Mouse (Mus musculus): ENCODE results near the gene Kif1c.

Kif1c gene

GRCm38 (mm10) chr11:70697376-70697775, 3.0 kb upstream of the Kif1c start:
- no peak for DNase-seq (ENCODE audit: low spot score)

GRCm38 (mm10) chr11:70699051-70699450, 1.3 kb upstream of the Kif1c start:
- no peak for DNase-seq (ENCODE audit: low spot score)

GRCm38 (mm10) chr11:70700613-70701012, 265 bp downstream of the Kif1c start:
- peak; percentile 54 for DNase-seq (ENCODE audit: low spot score)

- DNase-seq (ENCODE audit: low spot score), result no peak
Observed at GRCm38 (mm10) chr11:70701221-70701955, 1.0 kb downstream of the Kif1c start.

- no peak for DNase-seq (ENCODE audit: low spot score)
Observed at GRCm38 (mm10) chr11:70701984-70702733, 1.8 kb downstream of the Kif1c start.

GRCm38 (mm10) chr11:70702781-70703180, 2.4 kb downstream of the Kif1c start:
- DNase-seq (ENCODE audit: low spot score), result no peak

- no peak for DNase-seq (ENCODE audit: low spot score)
Observed at GRCm38 (mm10) chr11:70706127-70706526, 5.8 kb downstream of the Kif1c start.

- no peak for DNase-seq (ENCODE audit: low spot score)
Observed at GRCm38 (mm10) chr11:70711026-70711425, 10.7 kb downstream of the Kif1c start.

- DNase-seq (ENCODE audit: low spot score), result no peak
Observed at GRCm38 (mm10) chr11:70713222-70713621, 12.9 kb downstream of the Kif1c start.

- DNase-seq (ENCODE audit: low spot score), result no peak
Observed at GRCm38 (mm10) chr11:70715832-70716231, 15.5 kb downstream of the Kif1c start.

- DNase-seq (ENCODE audit: low spot score), result no peak
Observed at GRCm38 (mm10) chr11:70718481-70718880, 18.1 kb downstream of the Kif1c start.

GRCm38 (mm10) chr11:70720567-70720966, 20.2 kb downstream of the Kif1c start:
- DNase-seq (ENCODE audit: low spot score), result no peak

GRCm38 (mm10) chr11:70721072-70721471, 20.7 kb downstream of the Kif1c start:
- no peak for DNase-seq (ENCODE audit: low spot score)

GRCm38 (mm10) chr11:70724706-70725105, 24.4 kb downstream of the Kif1c start:
- no peak for DNase-seq (ENCODE audit: low spot score)

GRCm38 (mm10) chr11:70726585-70726984, 26.2 kb downstream of the Kif1c start:
- no peak for DNase-seq (ENCODE audit: low spot score)

- no peak for DNase-seq (ENCODE audit: low spot score)
Observed at GRCm38 (mm10) chr11:70727385-70727784, 27.0 kb downstream of the Kif1c start.

- DNase-seq (ENCODE audit: low spot score), result no peak
Observed at GRCm38 (mm10) chr11:70730427-70731038, 30.2 kb downstream of the Kif1c start.

GRCm38 (mm10) chr11:70731178-70731577, 30.8 kb downstream of the Kif1c start:
- DNase-seq (ENCODE audit: low spot score), result no peak

- DNase-seq (ENCODE audit: low spot score), result no peak
Observed at GRCm38 (mm10) chr11:70733256-70733655, 32.9 kb downstream of the Kif1c start.

- DNase-seq (ENCODE audit: low spot score), result no peak
Observed at GRCm38 (mm10) chr11:70737749-70738148, 37.4 kb downstream of the Kif1c start.

- no peak for DNase-seq (ENCODE audit: low spot score)
Observed at GRCm38 (mm10) chr11:70741603-70742002, 41.3 kb downstream of the Kif1c start.

GRCm38 (mm10) chr11:70742117-70742516, 41.8 kb downstream of the Kif1c start:
- DNase-seq (ENCODE audit: low spot score), result no peak

All from embryo, embryonic 10 days (tissue).